Mouse (Mus musculus) kidney, embryonic 14.5 days (tissue): ENCODE measurements around the gene Rabep1. TPM values are rescaled to one million over a fixed set of nuclear protein-coding genes. Genes with fewer than 3 reads are reported as not detected.

Experiments used
- ATAC-seq: fragments of 200-750 bp; cut with Nextera tagmentation; 2 replicates; pipeline ENCODE4 v1.8.0; 2017; ENCODE audit warnings: moderate number of reproducible peaks, mild to moderate bottlenecking, moderate TSS enrichment, moderate library complexity; ENCODE audit not compliant: low FRiP score, low TSS enrichment
- H3K27ac ChIP-seq: fragments of 300-500 bp; sonication (generic); 2 replicates; pipeline ENCODE4 v1.5.1; 2014; ENCODE audit warnings: low read depth, mild to moderate bottlenecking, low read length, moderate library complexity, mixed read lengths
- H3K27me3 ChIP-seq: fragments of 300-500 bp; sonication (generic); 2 replicates; pipeline ENCODE4 v1.6.1; 2014; ENCODE audit warnings: mild to moderate bottlenecking, low read length; ENCODE audit not compliant: control insufficient read depth, insufficient read depth
- H3K36me3 ChIP-seq: fragments of 300-500 bp; sonication (generic); 2 replicates; pipeline ENCODE4 v1.6.1; 2014; ENCODE audit warnings: low read length, mixed read lengths; ENCODE audit not compliant: control insufficient read depth, insufficient read depth
- H3K4me1 ChIP-seq: fragments of 300-500 bp; sonication (generic); 2 replicates; pipeline ENCODE4 v1.6.1; 2014; ENCODE audit warnings: low read length, mixed read lengths; ENCODE audit not compliant: control insufficient read depth, insufficient read depth
- H3K4me2 ChIP-seq: fragments of 300-500 bp; sonication (generic); replicated peaks from 2 replicates; pipeline ENCODE4 v1.6.1; 2014; ENCODE audit warnings: low read depth, mild to moderate bottlenecking, low read length
- H3K4me3 ChIP-seq: fragments of 300-500 bp; sonication (generic); 2 replicates; pipeline ENCODE4 v1.5.1; 2014; ENCODE audit warnings: mild to moderate bottlenecking, low read length
- H3K9ac ChIP-seq: fragments of 300-500 bp; sonication (generic); 2 replicates; pipeline ENCODE4 v1.6.1; 2014; ENCODE audit warnings: low read depth, mild to moderate bottlenecking, low read length, moderate library complexity
- H3K9me3 ChIP-seq: fragments of 300-500 bp; sonication (generic); 2 replicates; pipeline ENCODE4 v1.6.1; 2016; ENCODE audit warnings: low read length; ENCODE audit not compliant: control insufficient read depth
- WGBS: fragments of 180-500 bp; shearing (Covaris S2); extraction: QIAGEN DNeasy Blood & Tissue Kit; methylation state at CpG from one replicate; pipeline ENCODE4 v1.1.7; 2014; 5-methylcytosine and 5-hydroxymethylcytosine counted together
- polyA plus RNA-seq: library from polyadenylated mRNA; unstranded; fragments of >200 nt; fragmentation: Nextera tagmentation; extraction: Ambion mirVana; gene quantifications from 2 replicates; pipeline ENCODE4 v1.2.1, GENCODE M21; 2014

Rabep1 gene
- polyA plus RNA-seq, 1 experiment from 2014 or later = 36.9 TPM

GRCm38 (mm10) chr11:70982557-70983228 is 138.1 kb downstream of the Rabep1 start, which contains the start of gene C1qbp:
Gene C1qbp (minus strand): TSS chr11:70983026.
- Histone ChIP-seq H3K27me3 (no peaks in the 10 kb centered on the region), H3K36me3 (peaks cover 68% of the 10 kb centered on the region), H3K4me3 (peak within 1 kb of the TSS; percentile 92), H3K9me3 (no peaks in the 10 kb centered on the region), H3K27ac (peak within 1 kb of the TSS; percentile 20; the same call in 1 of the 2 replicates), H3K9ac (peak within 1 kb of the TSS; percentile 90), H3K4me1 (peaks cover 5% of the 10 kb centered on the region; the same call in 1 of the 2 replicates), H3K4me2 (peak within 1 kb of the TSS; percentile 81)
- ATAC-seq = peak; percentile 96
- under 1% methylated on average over 63 of the region's 64 CpGs for WGBS

Other genes starting within 250 kb of the Rabep1 start
- gene 4930544D05Rik, start 228.9 kb upstream of the Rabep1 start, polyA plus RNA-seq = not detected in 2 replicates
- not detected in 2 replicates for gene Chrne, start 225.6 kb upstream of the Rabep1 start, polyA plus RNA-seq
- 0.29 and 0.35 TPM in 2 replicates for gene Gp1ba, start 205.7 kb upstream of the Rabep1 start, polyA plus RNA-seq
- 83.0 and 109 TPM in 2 replicates for gene Rnf167, start 197.5 kb upstream of the Rabep1 start, polyA plus RNA-seq
- 153 and 171 TPM in 2 replicates for gene Slc25a11, start 197.3 kb upstream of the Rabep1 start, polyA plus RNA-seq
- 1,900 and 2,186 TPM in 2 replicates for gene Pfn1, start 190.1 kb upstream of the Rabep1 start, polyA plus RNA-seq
- 22.4 and 26.8 TPM in 2 replicates for gene Eno3, start 187.6 kb upstream of the Rabep1 start, polyA plus RNA-seq
- gene Spag7, start 175.4 kb upstream of the Rabep1 start, polyA plus RNA-seq = 177 and 230 TPM in 2 replicates
- gene Camta2, start 156.7 kb upstream of the Rabep1 start, polyA plus RNA-seq = 10.8 and 16.1 TPM in 2 replicates
- gene Inca1, start 144.6 kb upstream of the Rabep1 start, polyA plus RNA-seq = 1.3 and 2.1 TPM in 2 replicates
- gene Kif1c, start 144.2 kb upstream of the Rabep1 start, polyA plus RNA-seq = 10.0 and 15.6 TPM in 2 replicates
- 3.6 and 6.9 TPM in 2 replicates for gene Zfp3, start 80.6 kb upstream of the Rabep1 start, polyA plus RNA-seq
- not detected in 2 replicates for gene Scimp, start 32.2 kb upstream of the Rabep1 start, polyA plus RNA-seq
- 107 and 142 TPM in 2 replicates for gene Nup88, start 125.2 kb downstream of the Rabep1 start, polyA plus RNA-seq
- 69.4 and 73.4 TPM in 2 replicates for gene Rpain, start 125.4 kb downstream of the Rabep1 start, polyA plus RNA-seq
- gene C1qbp, start 138.2 kb downstream of the Rabep1 start, polyA plus RNA-seq = 288 and 307 TPM in 2 replicates
- 10.7 and 29.9 TPM in 2 replicates for gene Dhx33, start 159.7 kb downstream of the Rabep1 start, polyA plus RNA-seq
- gene Mis12, start 174.8 kb downstream of the Rabep1 start, polyA plus RNA-seq = 23.2 and 31.1 TPM in 2 replicates
- gene Derl2, start 175.1 kb downstream of the Rabep1 start, polyA plus RNA-seq = 37.3 and 42.7 TPM in 2 replicates
- gene 6330403K07Rik, start 188.7 kb downstream of the Rabep1 start, polyA plus RNA-seq = 25.5 and 61.4 TPM in 2 replicates